Mouse (Mus musculus) adrenal gland, postnatal 14 days (tissue): ENCODE measurements around the gene Rbfox1. TPM values are rescaled to one million over a fixed set of nuclear protein-coding genes. Genes with fewer than 3 reads are reported as not detected.

Experiments
- DNase-seq: peaks from one replicate; pipeline ENCODE4 v3.0.0; 2021; ENCODE audit warnings: mixed read lengths
- total RNA-seq: library from RNA; stranded (reverse); gene quantifications from 2 replicates; pipeline ENCODE4 v1.2.3, GENCODE M21; 2021

The Rbfox1 gene
- total RNA-seq, 1 experiment from 2014 or later, result 2.3 TPM

DNA sequence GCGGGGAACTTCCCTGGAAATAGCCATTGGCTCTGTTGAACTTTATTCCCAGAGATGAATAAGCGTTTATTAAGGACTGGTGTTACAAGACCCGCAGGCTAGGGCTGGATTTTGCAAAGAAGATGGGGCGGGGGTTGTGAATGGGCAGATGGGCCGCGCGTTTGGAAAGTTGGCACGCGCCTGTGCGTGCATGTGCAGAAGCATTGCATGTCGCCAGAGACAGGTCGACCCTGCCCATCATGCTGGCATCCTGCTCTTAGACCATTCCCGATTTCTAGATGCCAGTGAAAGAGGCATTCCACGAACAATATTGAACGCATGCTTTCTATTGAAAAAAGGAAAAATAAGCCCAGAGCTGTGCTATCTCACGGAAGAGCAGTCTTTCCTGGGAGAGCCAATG is 464.2 kb downstream of the Rbfox1 start:
- DNase-seq, result no peak

DNA sequence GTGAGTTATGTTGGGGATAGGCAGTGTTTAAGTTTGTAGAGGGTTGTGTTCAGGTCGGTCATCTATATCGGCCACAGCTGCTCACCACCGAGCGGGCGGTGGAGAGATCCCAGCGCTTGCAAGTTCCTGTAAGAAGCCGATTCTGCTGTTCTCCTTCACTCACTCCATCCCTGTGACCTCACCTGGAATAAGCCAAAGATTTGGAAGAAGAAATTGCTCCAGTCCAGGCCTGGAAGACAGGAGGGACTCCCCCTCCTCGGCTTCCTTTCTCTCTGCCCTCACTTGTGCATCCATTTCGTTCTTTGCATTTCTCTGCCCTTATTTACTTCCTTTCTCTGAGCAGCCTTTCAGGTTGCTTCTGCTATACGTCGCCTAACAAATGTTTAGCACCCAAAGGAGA is 465.1 kb downstream of the Rbfox1 start:
- DNase-seq, result no peak

DNA sequence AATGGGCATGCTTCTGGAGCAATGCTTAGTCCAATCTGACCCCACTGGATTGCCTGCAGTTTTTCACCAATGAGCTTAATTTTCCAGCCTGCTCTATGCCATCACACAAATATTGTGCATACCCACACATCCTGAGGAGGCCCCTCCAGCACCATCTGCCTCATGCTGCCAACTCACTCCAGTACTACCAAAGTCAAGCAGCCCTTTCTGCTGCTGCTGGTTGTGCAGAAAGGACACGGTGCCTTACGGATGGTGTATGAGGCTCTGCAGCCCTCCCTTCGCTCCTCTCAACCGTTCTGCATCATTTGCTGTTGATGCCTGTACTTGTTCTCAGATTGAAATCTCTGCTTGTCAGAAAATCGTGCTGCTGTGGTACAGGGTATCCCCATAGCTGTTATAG is 468.0 kb downstream of the Rbfox1 start:
- DNase-seq, result no peak

DNA sequence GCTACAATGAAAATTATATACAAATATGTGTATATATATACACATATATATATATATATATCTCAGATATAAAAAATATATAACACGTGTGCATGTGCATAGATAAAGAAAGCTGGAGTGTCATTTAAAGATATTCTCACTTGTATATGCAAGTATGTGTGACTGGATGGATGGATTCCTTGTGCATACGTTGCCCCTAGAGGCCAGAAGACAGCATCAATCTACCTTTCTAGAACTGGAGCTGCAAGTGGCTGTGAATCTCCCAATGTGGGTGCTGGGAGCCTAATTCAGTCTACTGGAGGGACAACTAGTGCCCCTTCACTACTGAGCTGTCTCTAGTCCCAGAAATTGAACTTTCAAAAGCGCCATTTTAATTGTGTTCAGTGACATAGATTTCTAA is 471.8 kb downstream of the Rbfox1 start:
- no peak for DNase-seq

DNA sequence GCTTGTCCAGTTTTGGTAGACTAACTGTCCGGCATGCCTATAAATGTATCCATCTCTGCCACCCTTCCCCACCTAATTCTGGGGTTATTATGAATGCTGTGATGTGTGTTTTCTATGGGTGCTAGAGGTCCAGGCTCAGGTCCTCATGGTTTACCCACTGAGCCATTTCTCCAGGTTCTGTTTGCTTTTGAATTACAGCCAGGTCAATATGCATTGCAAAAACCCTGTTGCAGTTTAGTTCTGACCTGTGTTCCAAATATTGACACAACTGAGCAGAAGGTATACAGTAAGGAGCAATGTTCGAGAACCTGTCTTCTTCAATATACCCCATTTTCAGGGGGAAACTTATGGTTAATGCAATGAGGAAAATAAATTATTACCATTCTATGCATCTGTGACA is 480.6 kb downstream of the Rbfox1 start:
- no peak for DNase-seq

DNA sequence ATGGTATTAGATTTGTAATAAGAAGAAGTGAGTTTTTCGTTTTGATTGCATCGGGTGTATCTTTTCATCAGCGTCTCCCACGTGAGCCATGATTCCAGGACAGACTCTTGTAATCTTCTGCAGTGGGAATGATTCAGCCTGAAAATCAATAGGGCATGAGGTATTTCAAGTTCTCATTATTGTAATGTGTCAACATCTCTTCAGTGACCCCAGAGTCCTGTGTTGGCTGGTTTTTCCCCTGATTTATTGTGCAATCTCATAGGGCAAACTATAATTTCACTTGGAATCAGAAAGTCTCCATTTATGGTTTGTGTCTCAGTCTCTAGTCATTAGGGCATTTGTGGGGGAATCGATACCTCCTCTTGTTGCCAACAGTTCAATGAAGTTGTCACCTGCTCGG is 481.5 kb downstream of the Rbfox1 start:
- DNase-seq, result no peak

DNA sequence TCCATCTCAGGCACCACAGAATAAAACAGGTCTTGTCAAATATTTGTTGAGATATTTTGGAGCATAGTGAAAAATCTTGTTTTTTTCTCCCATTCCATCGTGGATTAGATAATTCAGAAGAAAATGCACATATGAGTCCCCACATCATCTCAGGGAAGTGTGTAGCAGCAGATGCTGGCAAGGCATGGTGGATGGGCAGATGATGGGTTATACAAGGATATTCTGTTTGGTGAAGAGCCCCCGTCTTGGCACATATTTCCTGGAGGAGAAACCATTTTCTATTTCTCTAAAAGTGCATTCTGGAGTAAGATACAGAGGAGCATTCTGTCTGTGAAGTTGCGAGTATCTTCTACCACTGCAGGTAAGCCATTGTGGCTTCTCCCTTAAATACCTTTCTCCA is 495.8 kb downstream of the Rbfox1 start:
- no peak for DNase-seq

DNA sequence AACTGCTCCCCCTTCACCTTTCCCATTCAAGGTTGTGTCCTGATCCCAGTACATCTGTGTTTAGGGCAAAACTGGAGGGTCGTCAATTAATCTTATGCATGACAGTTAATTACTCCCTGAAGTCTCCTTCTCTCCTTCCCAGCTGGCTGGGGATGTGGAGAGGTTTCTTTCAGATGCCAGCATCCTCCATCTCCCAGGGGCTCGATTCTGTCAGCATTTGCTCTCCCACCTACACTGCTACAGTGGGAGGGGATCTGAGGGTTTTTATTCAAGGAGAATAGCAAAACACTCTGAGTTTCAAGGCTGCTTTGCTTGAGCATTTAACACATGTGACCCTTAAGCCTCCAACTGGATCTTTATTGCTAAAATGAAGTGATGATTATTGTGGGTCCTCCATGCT is 496.4 kb downstream of the Rbfox1 start:
- no peak for DNase-seq

DNA sequence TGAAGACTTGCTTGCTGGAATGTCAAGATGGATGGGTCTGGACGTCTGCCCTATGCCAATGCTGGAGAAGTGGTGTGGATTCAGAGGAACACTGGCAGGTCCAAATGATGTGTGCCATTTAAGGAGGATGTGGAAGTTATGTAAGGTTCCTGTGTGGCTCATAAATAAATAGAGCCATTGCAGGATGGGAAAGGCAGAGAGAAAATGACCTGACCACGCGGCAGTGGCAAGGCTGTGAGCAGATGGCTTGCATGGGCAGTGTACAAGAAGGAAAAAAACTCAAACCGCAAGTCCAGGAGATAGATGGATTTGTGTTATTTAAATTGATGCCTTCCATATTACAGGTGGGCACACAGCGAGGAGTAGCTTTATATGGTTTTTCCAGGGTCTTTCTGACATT is 497.6 kb downstream of the Rbfox1 start:
- DNase-seq, result no peak

DNA sequence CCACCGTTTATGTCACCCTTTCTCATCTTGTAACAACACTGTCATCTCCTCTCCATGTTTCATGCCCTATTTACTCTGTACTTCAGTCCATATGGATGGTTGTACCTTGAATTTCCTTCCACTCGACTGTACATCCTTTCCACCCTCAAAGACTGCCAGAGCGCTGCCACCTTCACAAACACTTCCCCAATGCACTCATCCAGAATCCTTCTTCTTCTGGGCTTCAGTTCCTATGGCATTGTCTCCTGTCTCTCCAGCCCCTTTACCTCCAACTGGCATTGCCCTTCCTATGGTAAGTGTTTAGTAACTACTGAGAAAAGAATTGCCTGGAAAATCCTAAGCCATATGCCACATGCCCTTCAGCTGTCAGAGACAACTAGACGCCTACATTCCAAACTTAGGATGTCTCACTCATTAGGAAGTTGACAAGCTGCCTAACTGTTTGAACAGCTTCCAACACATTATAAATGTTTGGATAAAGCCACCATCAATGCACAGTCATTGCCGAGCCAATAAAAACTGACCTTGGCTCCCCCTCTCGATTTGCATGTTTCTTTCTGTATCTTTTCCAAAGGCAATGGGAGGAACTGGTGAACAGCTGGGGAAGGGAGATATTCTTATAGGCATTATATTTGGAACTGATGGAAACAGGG is 505.2 kb downstream of the Rbfox1 start:
- no peak for DNase-seq

DNA sequence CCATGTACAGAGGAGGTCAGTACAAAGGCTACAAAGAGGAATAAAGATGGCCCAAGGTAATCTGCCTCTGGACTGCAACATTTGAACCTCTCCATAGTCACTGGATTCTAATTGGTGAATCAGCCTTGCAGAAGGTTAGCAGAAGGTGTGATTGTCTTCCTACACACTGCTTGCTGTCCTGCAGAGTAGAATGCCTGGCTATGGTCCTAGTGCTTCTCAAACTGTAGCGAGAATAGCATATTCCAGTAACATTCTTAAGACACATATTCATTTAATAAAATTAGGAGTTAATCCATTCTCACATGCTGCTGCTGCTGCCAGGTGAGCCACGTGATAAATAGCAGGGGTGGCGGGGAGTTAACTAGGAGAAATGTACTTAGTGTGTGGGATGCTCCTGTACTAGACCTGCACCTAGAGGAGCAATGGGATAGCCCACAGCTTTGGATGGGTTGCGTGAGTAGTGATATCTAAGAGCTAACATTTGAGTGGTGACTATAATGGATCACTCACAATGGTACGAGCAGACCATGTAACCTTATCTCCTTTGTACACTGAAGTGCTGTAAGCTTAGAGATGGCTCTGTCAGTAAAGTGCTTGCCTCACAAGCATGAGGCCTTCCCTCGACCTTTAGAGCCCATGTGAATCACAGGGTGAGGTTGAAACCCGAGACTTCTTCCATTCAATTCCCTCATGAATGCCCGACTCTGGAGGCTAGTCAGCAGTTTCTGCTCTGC is 511.7 kb downstream of the Rbfox1 start:
- DNase-seq, result no peak

DNA sequence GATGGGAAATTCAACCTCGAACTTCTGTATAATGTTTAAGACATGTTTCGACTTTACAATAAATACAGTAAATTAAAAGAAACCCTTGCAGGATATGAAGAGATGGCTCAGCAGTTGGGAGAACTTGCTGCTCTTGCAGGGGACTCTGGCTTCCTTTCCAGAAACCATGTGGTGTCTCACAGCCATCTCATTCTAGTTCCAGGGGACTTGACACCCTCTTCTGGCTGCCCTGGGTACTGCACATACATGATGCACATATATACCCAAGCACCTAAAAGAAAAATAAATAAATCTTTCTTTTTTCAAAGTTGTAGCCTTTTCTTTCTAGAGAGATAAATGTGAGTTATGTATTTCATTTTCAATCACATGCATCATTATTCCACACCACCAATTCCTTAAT is 512.5 kb downstream of the Rbfox1 start:
- DNase-seq, result no peak

DNA sequence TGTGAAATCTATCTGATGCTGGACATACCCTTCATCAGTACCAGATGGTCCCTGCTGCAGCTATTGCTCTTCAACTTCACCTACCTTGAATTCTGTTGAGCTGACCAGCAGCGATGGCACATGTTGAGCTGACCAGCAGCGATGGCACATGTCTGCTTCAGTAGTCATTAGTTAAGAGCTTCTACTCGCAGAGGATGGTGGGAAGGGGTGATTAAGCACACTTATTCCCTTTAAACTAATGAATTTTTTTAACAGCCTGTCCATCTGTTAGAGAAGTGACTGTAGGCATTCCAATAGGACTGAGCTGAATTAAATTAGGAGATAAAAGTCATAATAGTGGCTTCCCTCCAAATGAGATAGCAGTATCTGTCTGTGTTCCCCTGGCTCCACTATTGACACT is 517.7 kb downstream of the Rbfox1 start:
- DNase-seq, result no peak

DNA sequence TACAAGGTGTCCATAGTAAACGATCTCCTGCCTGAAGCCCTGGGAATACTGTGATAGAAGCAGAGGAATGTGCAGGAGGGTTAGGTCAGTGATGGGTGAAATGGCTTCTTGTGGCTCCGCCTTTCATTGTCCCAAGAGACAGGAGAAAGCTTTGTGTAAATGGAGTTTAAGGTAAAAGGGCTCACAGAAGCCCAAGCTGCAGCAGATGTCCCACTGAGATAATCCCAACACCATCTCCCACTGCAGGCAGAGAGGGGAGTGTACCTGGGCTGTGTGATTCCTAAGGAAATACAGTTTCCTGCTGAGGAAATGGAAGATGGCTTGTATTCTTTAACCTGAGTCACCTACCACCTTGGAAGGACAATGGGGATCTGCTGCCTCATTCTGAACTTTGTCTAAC is 529.7 kb downstream of the Rbfox1 start:
- no peak for DNase-seq

DNA sequence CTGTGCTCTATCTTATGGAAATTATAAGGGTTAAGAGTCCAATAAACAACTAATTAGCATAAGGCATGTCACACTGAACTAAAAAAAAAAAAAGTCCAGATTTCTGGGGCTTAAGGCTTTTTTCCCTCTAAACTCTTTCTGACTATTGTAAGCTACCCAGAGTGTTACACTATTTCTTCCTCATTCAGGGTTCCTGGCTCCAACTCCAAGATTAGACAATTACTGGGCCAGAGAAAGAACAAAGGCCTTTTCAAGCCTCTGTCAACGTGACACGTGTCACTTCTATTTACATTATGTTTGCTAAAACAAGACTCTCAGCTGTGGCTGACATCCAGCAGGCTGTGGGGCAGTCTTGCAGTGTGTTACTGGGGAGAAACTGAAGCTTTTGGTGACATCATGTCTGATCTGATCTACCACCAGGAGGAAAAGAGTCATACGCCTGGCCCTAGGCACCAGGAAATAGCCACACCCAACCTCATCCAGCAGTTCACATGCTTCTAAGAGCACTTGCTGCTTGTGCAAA is 536.5 kb downstream of the Rbfox1 start:
- DNase-seq, result no peak

DNA sequence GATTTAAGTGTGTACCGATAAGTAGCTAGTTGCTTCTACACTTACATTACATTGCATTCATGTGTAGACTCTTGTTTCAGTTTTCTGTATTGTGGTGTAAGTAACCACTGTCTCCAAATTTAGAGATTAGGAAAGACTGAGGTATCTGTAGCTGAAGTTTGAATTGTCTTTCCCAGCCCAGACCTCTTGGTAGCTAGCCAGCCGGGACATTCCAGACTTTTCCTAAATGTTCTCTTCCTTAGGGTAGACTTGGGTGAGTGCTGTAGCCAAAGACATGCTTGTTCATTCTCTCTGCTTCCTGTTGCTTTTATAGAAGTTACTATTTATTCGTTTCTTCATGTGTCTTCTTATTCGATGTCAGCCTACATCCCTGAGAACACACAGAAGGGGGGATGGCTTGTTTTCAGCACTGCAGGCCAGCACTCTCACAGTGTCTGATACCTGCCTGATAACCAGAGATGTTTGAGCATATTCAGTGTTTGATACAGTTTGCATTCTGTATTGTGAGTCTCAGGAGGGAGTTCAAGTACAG is 538.8 kb downstream of the Rbfox1 start:
- no peak for DNase-seq

DNA sequence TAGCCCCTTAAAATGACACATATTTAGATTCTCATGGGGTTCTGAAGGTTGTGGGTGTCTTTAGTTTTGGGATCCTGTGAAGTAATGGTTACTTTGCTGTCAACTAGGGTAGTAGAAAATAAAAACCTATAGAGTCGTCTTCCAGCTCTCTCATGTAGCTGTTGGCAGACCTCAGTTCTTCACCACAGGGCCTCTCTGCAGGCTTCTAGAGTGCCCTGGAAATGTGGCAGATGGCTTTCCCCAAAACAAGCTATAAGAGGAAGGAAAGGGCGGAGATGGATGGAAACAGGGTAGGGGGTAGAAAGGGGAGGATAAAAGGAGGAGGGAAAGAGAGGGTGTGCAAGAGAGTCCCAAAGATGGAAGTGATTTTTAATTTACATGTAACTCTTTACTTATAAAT is 539.6 kb downstream of the Rbfox1 start:
- no peak for DNase-seq

DNA sequence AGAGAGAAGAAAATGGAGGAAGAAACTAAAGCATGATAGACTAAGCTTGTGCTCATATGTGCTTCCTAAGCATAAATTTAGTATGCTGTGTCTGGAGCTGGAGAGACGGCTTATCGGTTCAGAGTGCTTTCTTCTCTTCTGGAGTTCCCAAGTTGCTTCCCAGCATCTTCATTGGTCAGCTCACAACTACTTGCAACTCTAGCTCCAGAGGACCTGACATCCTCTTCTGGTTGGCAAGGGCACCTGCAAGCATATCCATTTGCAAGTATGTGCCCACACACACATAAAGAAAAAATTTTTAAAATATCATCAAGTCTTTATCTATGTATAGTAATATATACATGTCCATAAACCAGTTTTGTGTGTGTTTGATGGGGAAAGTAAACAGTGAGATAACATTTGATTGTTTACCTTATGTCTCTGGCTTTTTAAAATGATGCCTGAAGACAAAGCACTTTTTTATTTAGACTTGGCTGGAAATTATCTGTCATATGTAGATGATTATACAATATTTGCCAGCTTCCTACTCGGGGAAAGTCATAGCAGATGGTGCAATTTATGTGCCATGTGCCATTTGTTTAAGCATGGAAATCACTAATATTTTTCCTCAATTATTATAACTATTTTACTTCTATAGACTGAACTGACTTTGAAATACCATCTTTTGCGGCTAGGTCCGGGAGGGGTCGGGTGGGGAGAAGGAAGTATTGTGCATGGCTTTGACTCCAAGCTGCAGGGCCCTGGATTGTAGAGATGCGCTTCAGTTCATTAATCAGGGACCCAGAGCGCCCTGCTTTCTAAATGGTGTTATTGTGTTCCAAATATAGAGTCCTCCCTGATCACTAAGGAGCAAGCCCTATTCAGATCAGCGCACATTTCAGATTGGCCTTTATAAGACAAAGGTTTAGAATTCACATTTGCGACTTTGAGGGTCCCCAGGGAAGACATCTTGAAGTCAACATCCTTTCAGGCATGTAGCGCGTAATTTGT is 542.4 kb downstream of the Rbfox1 start:
- DNase-seq, result no peak

DNA sequence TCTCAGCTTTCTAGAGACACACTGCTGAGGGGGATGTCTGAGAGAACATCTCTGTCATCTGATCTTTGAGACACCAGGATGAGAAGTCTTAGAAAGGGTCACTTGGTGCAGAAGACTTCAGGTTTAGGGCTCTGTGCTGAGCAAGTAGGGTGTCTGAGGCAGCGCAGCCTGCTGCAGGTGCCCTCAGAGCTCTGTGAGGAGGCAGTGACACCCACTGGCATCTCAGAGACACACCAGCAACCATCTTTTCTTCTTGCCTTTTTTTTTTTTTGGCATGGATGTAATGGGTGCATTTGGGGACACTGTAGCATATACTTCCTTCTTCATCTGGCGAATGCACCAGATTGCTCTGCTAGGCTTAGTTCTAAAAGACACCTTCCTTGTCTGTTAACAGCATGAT is 545.8 kb downstream of the Rbfox1 start:
- no peak for DNase-seq

DNA sequence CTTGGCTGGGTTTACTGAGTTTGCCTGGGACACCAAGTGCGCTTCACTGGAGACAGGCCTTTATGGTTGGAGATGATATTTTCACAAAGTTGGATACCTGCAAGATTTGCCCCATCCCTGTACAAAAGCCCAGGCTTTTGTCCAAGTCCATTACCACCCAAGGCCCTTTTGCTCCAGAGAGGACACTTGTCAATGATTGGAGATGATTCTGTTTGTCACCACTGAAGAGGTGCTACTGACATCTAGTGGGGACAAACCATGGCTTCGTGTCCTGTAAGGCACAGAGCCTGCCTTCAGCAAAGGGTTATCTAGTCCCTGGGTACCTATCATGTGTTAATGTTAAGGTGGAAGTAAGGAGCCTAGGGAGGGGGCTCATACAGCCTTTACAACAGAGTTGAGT is 551.3 kb downstream of the Rbfox1 start:
- DNase-seq, result no peak

DNA sequence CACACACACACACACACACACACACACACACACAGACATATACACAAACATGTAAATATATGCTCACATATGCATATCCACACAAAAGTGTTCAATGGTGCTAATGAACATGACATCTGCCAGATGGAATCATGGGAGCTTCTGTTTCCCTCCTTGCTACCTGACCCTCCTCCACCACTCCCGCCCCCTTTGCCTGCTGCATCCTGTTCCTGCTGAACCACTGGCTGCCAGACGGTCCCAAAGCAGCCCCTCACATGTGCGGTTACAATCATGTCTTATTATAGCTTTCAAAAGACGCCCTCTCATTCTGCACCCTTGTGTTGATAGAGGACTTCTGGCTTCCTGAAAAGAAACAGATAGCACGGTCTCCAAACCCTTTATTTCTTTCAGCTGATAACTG is 563.1 kb downstream of the Rbfox1 start:
- DNase-seq, result no peak

DNA sequence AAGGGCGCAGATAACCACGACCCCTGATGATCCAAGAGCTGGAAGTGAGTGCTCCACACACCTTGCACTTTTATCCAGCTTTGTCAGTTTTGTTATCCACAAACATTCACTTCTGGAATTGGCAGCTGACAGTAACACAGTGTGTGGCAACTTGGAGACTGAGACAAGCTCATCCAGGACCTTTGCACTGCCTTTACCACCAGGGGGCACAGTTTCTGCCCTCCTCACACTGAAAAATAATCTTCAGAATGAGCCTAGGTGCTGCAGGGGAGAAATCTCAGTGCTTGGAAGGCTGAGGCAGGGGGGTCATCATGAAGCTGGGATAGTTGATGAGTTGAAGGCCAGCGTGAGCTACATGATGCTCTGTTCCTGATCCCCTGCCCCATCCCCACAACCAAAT is 570.2 kb downstream of the Rbfox1 start:
- no peak for DNase-seq
